Mouse (Mus musculus): ENCODE measurements at regions not wholly inside any gene's neighbourhood (a gene's known extent, or its start where the extent isn't known, plus 50 kb on each side); places are given as distances from the start of the nearest gene placed in this dataset.
A peak's percentile ranks its signal among the peaks of the same experiment; 100 is the strongest.
"Not testable (repeated sequence)": the region's sequence is repeated elsewhere in the genome, so short reads cannot be mapped to it uniquely, and the experiment has no call there.

- DNase-seq (ENCODE audit: low spot score) = peak; percentile 65
These were observed 75.8 kb upstream of the Hao2 start for GRCm38 (mm10) chr3:98968811-98969210.

DNA sequence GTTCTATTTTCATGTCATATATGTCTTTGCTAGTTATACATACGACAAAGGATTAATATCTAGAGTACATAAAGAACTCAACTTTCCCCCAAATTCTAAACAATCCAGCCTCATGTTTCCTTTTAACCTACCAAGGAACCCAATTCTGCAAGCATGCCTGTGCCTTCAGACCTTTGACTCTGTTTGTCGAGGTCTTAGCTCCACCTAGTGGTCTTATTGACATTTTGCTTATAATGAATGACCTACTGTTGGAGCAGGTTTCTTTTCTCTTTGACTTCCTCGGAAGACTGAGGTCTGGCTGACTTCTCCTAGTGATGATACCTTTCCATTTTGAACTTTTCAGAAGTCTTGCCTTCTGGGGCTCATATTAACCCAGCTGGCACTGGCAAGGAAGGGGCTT lies 82.7 kb upstream of the Hao2 start:
- DNase-seq (ENCODE audit: low spot score) = peak; percentile 87

- no peak for DNase-seq (ENCODE audit: low spot score)
These were observed 89.7 kb upstream of the Hao2 start for GRCm38 (mm10) chr3:98982787-98983186.

DNA sequence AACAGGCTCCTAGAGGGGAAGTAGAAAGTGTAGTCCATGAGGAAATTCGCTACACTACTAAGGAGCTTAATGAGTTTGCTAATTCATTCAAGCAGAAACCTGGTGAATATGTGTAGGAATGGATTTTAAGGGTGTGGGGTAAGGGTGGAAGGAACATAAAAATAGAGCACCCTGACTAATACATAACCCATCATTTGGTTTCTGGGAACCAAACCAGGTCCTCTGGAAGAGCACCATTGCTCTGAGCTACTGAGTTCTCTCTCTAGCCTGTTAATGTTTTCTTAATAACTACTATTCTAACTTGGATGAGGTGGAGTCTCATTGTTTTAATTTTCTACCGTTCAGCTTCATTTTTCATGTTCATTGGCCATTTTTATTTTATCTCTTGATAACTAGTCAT lies 94.2 kb upstream of the Hao2 start:
- not testable (repeated sequence) for DNase-seq (ENCODE audit: low spot score)

DNA sequence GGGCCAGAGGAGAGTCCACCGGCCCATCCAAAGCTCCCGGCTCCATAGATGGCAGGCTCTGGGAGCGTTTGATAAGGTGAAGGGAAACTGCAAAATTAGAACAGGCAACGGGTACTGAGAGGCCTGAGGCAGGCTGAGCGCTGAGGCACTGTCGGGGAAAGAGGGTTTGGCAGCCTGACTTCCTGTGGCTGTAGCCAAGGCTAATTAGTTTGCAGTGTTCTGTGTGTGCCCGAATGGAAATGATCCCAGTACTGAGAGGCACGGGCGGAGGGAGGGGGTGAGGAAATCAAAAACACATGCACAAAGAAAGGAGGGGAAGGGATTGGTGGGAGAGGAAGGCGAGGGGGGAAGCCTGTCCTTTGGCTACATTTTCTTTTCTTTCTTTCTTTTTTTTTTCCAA lies 97.8 kb upstream of the Hao2 start:
- peak; percentile 80 for DNase-seq (ENCODE audit: low spot score)

GRCm38 (mm10) chr3:98991276-98991675 lies 98.2 kb upstream of the Hao2 start:
- no peak for DNase-seq (ENCODE audit: low spot score)

DNA sequence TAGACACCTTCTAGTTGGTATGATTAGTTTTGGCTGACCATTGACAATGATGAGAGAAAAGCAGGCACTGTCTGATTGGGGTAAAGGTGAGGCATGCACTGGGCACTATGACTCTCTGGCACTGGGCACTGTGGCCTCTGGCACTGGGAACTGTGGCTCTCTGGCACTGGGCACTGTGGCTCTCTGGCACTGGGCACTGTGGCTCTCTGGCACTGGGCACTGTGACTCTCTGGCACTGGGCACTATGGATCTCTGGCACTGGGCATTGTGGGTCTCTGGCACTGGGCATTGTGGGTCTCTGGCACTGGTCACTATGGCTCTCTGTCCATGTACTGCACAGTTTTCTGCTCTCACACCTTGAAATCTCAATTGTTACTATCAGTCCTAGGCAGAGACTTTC lies 101.0 kb upstream of the Hao2 start:
- no peak for DNase-seq (ENCODE audit: low spot score)

GRCm38 (mm10) chr3:99030636-99031035 lies 110.2 kb upstream of the Wars2 start:
- peak; percentile 57 for DNase-seq (ENCODE audit: low spot score)

DNA sequence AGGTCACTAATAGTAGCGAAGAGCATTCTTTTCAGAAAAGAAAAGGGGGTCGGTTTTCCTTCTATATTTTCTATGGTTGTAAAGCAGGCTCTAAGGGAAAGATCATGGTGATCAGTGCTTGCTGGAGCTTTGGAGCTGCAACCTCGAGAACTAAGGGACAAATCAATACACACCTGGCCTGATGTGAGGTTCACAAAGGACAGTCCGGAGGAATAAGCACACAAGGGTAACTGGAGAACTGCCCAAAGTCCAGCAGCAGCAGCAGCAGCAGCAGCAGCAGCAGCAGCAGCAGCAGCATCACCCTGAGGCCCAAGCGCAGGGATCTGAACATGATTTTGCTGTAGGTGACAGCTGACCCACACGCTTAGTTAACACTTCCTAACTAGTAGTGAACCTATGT lies 94.7 kb upstream of the Wars2 start:
- DNase-seq (ENCODE audit: low spot score) = no peak

DNA sequence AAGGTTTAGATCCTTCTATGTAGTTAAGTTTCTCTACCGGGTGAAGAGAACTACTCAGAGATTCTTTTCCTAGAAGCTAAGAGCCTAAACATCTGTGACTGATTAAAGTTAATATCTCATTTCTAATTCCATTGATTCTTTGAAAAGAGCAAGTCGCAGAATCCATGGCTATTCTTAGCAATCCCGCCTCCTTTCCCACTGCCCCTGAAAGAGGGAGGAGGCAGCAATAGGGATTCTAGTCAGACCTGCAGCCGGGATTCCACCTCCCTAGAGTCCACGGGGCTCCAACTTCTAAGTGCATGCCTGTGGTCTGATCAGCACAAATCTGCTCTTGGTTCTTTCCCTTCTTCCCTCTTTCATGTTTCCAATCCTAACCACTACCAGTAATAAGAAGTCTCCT lies 93.7 kb upstream of the Wars2 start:
- DNase-seq (ENCODE audit: low spot score) = no peak

DNA sequence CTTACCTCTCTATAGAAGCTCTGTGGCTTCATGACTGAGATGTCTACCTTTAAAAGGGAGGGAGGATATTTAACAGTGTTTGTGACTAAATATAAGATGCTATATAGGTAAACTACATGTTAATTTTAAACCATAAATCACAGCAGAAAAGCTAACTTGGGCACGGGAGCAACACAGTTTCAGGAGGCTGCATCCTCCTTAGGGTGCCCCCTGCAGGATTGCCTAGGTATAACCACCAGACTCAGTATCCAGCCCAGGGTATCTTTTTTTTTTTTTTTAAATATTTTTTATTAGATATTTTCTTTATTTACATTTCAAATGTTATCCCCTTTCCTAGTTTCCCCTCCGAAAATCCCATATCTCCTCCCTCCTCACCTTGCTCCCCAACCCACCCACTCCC lies 91.6 kb upstream of the Wars2 start:
- DNase-seq (ENCODE audit: low spot score) = no peak

GRCm38 (mm10) chr3:99052176-99052575 lies 88.7 kb upstream of the Wars2 start:
- no peak for DNase-seq (ENCODE audit: low spot score)

DNA sequence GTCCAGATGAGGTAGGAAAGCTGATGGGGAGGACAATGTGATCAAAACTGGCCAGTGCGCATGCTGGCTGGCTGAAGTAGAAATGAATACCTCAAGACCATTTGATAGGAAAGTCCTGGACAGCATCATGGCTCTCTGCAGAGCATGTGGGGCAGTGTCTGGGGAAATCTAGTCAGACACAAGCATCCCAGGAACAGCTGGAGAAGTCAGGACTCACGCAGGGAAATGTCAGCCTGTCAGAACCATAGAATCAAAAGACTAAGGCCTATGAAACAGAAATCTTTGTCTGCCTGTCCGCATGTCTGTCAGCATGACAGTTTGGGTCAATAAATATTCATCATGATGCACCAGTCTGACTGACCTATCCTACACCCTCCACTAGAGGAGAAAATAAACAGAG lies 73.7 kb upstream of the Wars2 start:
- DNase-seq (ENCODE audit: low spot score) = peak; percentile 13

All from embryo, embryonic 10.5 days (tissue).